Mouse (Mus musculus) hindbrain, embryonic 10.5 days (tissue): ENCODE results near the gene Ptgds. TPM values are rescaled to one million over a fixed set of nuclear protein-coding genes. Genes with fewer than 3 reads are reported as not detected.

ENCODE experiments used
- DNase-seq: peaks from one replicate; pipeline ENCODE4 v3.0.0-alpha.2; 2017; ENCODE audit warnings: low spot score
- H3K27ac ChIP-seq: fragments of 300-500 bp; sonication (generic); 2 replicates; pipeline ENCODE4 v1.5.1; 2016; ENCODE audit warnings: mild to moderate bottlenecking, moderate library complexity
- H3K27me3 ChIP-seq: fragments of 300-500 bp; sonication (generic); 2 replicates; pipeline ENCODE4 v1.6.1; 2016; ENCODE audit warnings: mild to moderate bottlenecking; ENCODE audit not compliant: poor library complexity, insufficient read depth, severe bottlenecking
- H3K36me3 ChIP-seq: fragments of 300-500 bp; sonication (generic); 2 replicates; pipeline ENCODE4 v1.6.1; 2016; ENCODE audit warnings: mild to moderate bottlenecking, moderate library complexity
- H3K4me1 ChIP-seq: fragments of 300-500 bp; sonication (generic); replicated peaks from 2 replicates; pipeline ENCODE4 v1.6.1; 2016; ENCODE audit warnings: mild to moderate bottlenecking
- H3K4me3 ChIP-seq: fragments of 300-500 bp; sonication (generic); 2 replicates; pipeline ENCODE4 v1.5.1; 2016; ENCODE audit warnings: mild to moderate bottlenecking, moderate library complexity
- H3K9me3 ChIP-seq: fragments of 300-500 bp; sonication (generic); 2 replicates; pipeline ENCODE4 v1.6.1; 2016; ENCODE audit warnings: mild to moderate bottlenecking, moderate library complexity
- WGBS: fragments of 180-500 bp; shearing (Covaris S2); methylation state at CpG from one replicate; pipeline ENCODE4 v1.1.7; 2016; 5-methylcytosine and 5-hydroxymethylcytosine counted together
- polyA plus RNA-seq: library from polyadenylated mRNA; unstranded; fragments of >200 nt; fragmentation: Nextera tagmentation; extraction: Ambion mirVana; gene quantifications from 2 replicates; pipeline ENCODE4 v1.2.1, GENCODE M21; 2016

Ptgds gene
- polyA plus RNA-seq, 1 experiment from 2014 or later = 1.7 TPM

DNA sequence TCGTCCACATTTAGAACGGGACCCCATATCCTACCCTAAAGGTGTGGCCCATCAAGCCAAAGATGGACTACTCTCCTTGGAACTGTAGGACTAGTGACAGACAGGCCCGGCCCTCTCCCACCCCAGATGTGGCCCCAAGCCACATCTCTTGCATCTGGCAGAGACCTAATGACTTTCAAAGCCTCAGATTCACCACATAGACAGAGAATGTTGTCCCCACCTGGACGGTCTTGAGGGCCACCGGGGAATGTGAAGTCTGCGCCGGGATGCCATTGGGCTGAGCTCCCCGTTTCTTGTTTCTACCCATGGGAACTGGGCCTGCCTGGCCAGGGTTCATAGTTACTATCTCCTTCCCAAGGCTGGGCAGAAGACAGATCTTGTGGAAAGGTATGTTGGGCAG is 7.7 kb upstream of the Ptgds start:
- H3K27me3 ChIP-seq = 0 out of 2 replicates have a peak, but pooled peaks cover 3% of the 10 kb centered on the region
- H3K36me3 ChIP-seq = no peaks in the 10 kb centered on the region
- H3K27ac ChIP-seq = no peak overlapping the region
- WGBS = 90% methylated on average over 8 of the region's 8 CpGs
- H3K4me1 ChIP-seq = no peaks in the 10 kb centered on the region
- no peak overlapping the region for H3K4me3 ChIP-seq
- DNase-seq = no peak
- no peaks in the 10 kb centered on the region for H3K9me3 ChIP-seq

DNA sequence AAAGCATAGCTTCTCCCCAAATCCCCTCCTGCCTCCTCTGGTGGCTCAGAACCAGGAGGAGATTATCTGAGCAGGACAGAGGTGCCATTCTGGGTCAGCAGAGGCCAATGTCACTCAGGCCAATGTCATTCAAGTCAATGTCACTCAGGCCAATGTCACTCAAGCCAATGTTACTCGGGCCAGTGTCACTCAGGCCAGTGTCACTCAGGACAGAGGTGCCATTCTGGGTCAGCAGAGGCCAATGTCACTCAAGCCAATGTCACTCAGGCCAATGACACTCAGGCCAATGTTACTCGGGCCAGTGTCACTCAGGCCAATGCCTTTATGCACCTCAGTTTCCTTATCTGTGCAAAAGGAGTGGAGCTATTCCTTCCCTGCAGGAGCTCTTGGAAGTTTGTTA is 2.7 kb upstream of the Ptgds start:
- WGBS = 77% methylated on average over 2 of the region's 2 CpGs
- H3K9me3 ChIP-seq = no peaks in the 10 kb centered on the region
- no peak overlapping the region for H3K27ac ChIP-seq
- peaks cover 17% of the 10 kb centered on the region for H3K4me1 ChIP-seq
- DNase-seq = no peak
- H3K27me3 ChIP-seq = no peaks in the 10 kb centered on the region; the same call in 1 of the 2 replicates
- no peaks in the 10 kb centered on the region for H3K36me3 ChIP-seq
- no peak overlapping the region for H3K4me3 ChIP-seq

DNA sequence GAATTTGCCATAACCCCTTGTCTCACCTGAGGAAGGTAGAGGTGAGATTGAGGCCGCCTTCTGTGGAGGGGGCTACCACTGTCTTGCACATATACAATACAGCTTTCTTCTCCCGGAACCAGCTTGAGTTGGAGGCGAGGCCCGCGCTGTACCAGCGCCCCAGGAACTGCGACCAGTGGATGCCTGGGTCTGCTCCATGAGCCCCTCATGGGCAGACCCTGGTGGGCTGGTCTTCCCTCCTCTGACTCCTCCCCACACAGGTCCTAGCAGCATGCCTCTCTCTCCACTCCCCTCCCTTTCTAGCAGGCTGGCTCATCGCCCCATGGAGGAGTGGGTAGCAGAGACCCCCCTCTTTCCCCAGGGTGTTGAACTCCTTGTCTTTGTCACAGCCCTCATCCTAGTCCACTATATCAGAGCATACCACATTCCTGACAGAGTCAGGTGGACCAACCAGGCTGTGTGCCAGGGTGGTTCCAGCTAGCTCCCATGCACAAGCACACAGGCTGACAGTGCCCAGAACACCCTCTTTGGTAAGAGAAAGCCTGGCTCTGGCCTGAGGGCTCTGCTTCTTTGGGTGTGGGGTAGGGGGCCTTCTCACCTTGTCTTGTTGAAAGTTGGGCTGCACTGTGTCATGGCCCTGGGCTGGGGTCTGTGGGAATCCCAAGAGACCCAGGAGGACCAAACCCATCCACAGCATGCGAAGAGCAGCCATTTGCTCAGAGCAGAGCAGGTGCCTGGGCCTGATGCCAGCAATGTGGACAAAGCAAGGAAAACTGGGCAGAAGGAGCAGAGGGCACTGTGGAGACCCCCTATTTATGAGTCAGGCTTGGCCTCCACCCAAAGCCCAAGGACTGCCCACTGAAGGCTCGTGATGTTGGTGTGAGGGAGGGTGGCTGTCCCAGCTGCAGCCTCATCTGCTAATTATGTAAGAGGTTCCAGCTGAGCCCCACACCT is 607 bp downstream of the Ptgds start:
- Histone ChIP-seq H3K4me1 (peaks cover 33% of the 10 kb centered on the region), H3K27ac (no peak overlapping the region), H3K4me3 (no peak overlapping the region), H3K27me3 (no peaks in the 10 kb centered on the region; the same call in 1 of the 2 replicates), H3K9me3 (no peaks in the 10 kb centered on the region), H3K36me3 (no peaks in the 10 kb centered on the region)
- WGBS = 76% methylated on average over 10 of the region's 10 CpGs
- no peak for DNase-seq

- Histone ChIP-seq H3K4me3 (no peak overlapping the region), H3K36me3 (no peaks in the 10 kb centered on the region), H3K9me3 (no peaks in the 10 kb centered on the region), H3K27me3 (no peaks in the 10 kb centered on the region; the same call in 1 of the 2 replicates), H3K4me1 (peaks cover 33% of the 10 kb centered on the region), H3K27ac (no peak overlapping the region)
- WGBS = 80% methylated on average over 14 of the region's 14 CpGs
- no peak for DNase-seq
Measured at GRCm38 (mm10) chr2:25467606-25468303, 2.1 kb downstream of the Ptgds start.

GRCm38 (mm10) chr2:25465816-25466635 is 3.8 kb downstream of the Ptgds start:
- Histone ChIP-seq H3K9me3 (peaks cover 4% of the 10 kb centered on the region; the same call in 1 of the 2 replicates), H3K27me3 (no peaks in the 10 kb centered on the region; the same call in 1 of the 2 replicates), H3K4me1 (peaks cover 40% of the 10 kb centered on the region), H3K36me3 (no peaks in the 10 kb centered on the region), H3K4me3 (no peak overlapping the region), H3K27ac (peak overlapping the region; percentile 18; the same call in 1 of the 2 replicates)
- 58% methylated on average over 10 of the region's 10 CpGs for WGBS
- DNase-seq = no peak

GRCm38 (mm10) chr2:25465256-25465655 is 4.6 kb downstream of the Ptgds start:
- no peak for DNase-seq
- 84% methylated on average over 2 of the region's 2 CpGs for WGBS

DNA sequence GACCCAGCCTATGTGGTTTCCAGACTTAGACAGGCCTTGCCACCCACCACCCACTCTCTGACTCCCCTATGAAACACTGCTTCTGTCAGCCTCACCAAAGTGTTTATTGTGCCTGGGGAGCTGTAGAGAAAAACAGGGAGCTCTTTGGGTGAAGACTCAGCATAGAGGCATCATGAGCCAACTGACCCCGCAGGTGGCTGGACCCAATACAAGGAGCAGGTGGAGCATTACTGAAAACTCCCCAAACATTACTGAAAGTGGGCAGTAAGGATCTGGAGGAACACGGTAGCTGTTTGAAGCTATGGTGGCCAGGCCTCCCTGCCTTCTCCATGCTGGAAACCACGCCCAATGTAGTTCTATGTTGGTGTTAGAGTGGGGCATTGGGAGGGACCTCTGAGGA is 6.2 kb downstream of the Ptgds start:
- peaks cover 46% of the 10 kb centered on the region for H3K4me1 ChIP-seq
- DNase-seq = no peak

More at GRCm38 (mm10) chr2:25465256-25465655, 4.6 kb downstream of the Ptgds start:
- Histone ChIP-seq H3K9me3 (peaks cover 4% of the 10 kb centered on the region; the same call in 1 of the 2 replicates), H3K27ac (no peak overlapping the region), H3K4me3 (no peak overlapping the region), H3K27me3 (no peaks in the 10 kb centered on the region; the same call in 1 of the 2 replicates), H3K4me1 (peaks cover 44% of the 10 kb centered on the region), H3K36me3 (no peaks in the 10 kb centered on the region)

GRCm38 (mm10) chr2:25461407-25461806 is 8.4 kb downstream of the Ptgds start:
- peaks cover 4% of the 10 kb centered on the region; the same call in 1 of the 2 replicates for H3K9me3 ChIP-seq
- H3K27me3 ChIP-seq = no peaks in the 10 kb centered on the region
- DNase-seq = no peak
- peaks cover 34% of the 10 kb centered on the region for H3K4me1 ChIP-seq
- H3K27ac ChIP-seq = peak overlapping the region; percentile 92
- 36% methylated on average over 3 of the region's 3 CpGs for WGBS
- H3K36me3 ChIP-seq = peaks cover 9% of the 10 kb centered on the region
- peak overlapping the region; percentile 85 for H3K4me3 ChIP-seq

More for the DNA sequence above, 6.2 kb downstream of the Ptgds start:
- peaks cover 4% of the 10 kb centered on the region; the same call in 1 of the 2 replicates for H3K9me3 ChIP-seq
- 80% methylated on average over 3 of the region's 3 CpGs for WGBS
- H3K27me3 ChIP-seq = no peaks in the 10 kb centered on the region
- H3K36me3 ChIP-seq = peaks cover 7% of the 10 kb centered on the region
- no peak overlapping the region for H3K27ac ChIP-seq
- H3K4me3 ChIP-seq = no peak overlapping the region

DNA sequence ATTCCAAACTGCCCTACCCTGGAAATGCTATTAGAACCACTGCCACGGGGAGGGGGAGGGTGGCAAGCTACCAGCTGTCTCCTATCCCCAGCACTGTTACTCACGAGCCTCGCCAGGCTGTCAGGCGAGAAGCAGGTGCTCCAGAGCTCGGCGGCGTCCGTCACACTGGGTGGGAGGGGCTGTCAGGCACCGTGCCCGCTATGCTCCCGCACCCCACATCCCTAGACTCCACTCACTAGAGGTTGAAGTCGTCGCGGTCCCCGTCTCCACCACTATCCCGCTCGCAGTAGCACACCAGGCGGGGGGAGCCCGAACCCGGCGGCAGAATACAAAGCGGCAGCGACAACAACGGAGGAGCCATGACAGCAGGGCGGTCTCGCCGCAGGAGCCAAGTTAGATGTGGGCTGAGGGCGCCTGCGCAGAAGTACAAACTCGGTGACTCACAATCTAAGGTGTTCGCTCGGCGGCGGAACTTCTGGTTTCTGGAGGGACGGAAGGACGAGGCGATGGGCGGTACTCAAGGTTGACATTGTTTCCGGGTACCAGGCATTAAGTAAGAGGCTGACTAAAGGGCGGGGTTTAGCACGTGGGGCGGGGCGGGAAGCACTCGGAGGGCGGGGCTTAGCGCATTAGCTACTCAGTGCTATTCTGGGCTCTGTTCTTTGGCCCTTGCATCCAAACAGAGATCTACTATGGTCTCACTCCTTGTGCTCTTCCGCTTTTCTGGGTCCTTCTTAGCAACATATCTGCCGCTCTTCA is 9.1 kb downstream of the Ptgds start, which contains the start of gene Paxx:
Paxx (minus strand) TSS at position 544 of the 759 bp plus-strand sequence.
- Histone ChIP-seq H3K27me3 (no peaks in the 10 kb centered on the region), H3K4me1 (peaks cover 28% of the 10 kb centered on the region), H3K36me3 (peaks cover 9% of the 10 kb centered on the region), H3K4me3 (peak within 1 kb of the TSS; percentile 85), H3K9me3 (peaks cover 4% of the 10 kb centered on the region; the same call in 1 of the 2 replicates), H3K27ac (peak within 1 kb of the TSS; percentile 92)
- under 1% methylated on average over 48 of the region's 48 CpGs for WGBS
- DNase-seq = peak; percentile 88

DNA sequence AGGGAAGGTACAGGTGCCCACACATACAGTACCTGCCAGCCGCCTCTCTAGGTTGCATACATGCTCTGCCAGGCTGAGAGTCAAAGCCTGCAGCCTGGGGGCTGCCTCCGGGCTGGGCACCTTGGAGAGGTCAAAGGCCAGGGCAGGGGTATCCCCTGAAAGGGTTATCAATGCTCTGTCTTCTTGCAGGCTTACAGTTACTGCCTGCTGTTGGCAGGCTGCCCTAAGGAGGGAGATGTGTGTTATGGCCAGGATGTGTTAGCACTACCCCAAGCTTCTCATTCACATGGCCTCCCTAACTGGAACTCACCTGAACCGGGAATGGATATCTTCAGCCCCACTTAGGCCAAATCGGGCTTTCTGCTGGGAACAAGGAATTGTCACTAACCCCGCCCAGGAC is 9.7 kb downstream of the Ptgds start:
- 42% methylated on average over 5 of the region's 5 CpGs for WGBS
- no peak for DNase-seq
- Histone ChIP-seq H3K27ac (peak overlapping the region; percentile 92), H3K36me3 (peaks cover 9% of the 10 kb centered on the region), H3K9me3 (peaks cover 4% of the 10 kb centered on the region; the same call in 1 of the 2 replicates), H3K4me1 (peaks cover 25% of the 10 kb centered on the region), H3K27me3 (no peaks in the 10 kb centered on the region), H3K4me3 (peak overlapping the region; percentile 85)

- Histone ChIP-seq H3K36me3 (peaks cover 9% of the 10 kb centered on the region), H3K27me3 (no peaks in the 10 kb centered on the region), H3K27ac (no peak overlapping the region), H3K4me1 (peaks cover 25% of the 10 kb centered on the region), H3K4me3 (0 out of 2 replicates have a peak overlapping the region, but pooled peaks have one; percentile 85), H3K9me3 (peaks cover 4% of the 10 kb centered on the region; the same call in 1 of the 2 replicates)
- DNase-seq = no peak
- 82% methylated on average over 5 of the region's 5 CpGs for WGBS
Measured at GRCm38 (mm10) chr2:25458911-25459310, 10.9 kb downstream of the Ptgds start.
